Mouse (Mus musculus) granulocyte monocyte progenitor cell, adult 5-6 weeks (primary cell): ENCODE data around the gene Tex261. TPM values are rescaled to one million over a fixed set of nuclear protein-coding genes. Genes with fewer than 3 reads are reported as not detected.
"Not testable (repeated sequence)": the region's sequence is repeated elsewhere in the genome, so short reads cannot be mapped to it uniquely, and the experiment has no call there.

Experiments used
- ATAC-seq: replicated peaks from 2 replicates; pipeline ENCODE4 v1.8.0; 2016; ENCODE audit warnings: mild to moderate bottlenecking, moderate TSS enrichment, inconsistent platforms; ENCODE audit not compliant: poor library complexity, severe bottlenecking
- total RNA-seq, 2 experiments: library from RNA; stranded (forward) in 1 of 2; stranded (reverse) in 1 of 2; fragments of 200-712, 200-1000 nt in 1 of 2; fragments of >200 nt in 1 of 2; fragmentation: Nextera tagmentation in 1 of 2; gene quantifications; 2 replicates each; pipeline ENCODE4 v1.2.3; 2014 to 2017

Gene Tex261
- total RNA-seq (2014; fragmentation: Nextera tagmentation) (60.4 and 82.5 TPM in 2 replicates), total RNA-seq (2017) (35.2 and 37.3 TPM in 2 replicates)

DNA sequence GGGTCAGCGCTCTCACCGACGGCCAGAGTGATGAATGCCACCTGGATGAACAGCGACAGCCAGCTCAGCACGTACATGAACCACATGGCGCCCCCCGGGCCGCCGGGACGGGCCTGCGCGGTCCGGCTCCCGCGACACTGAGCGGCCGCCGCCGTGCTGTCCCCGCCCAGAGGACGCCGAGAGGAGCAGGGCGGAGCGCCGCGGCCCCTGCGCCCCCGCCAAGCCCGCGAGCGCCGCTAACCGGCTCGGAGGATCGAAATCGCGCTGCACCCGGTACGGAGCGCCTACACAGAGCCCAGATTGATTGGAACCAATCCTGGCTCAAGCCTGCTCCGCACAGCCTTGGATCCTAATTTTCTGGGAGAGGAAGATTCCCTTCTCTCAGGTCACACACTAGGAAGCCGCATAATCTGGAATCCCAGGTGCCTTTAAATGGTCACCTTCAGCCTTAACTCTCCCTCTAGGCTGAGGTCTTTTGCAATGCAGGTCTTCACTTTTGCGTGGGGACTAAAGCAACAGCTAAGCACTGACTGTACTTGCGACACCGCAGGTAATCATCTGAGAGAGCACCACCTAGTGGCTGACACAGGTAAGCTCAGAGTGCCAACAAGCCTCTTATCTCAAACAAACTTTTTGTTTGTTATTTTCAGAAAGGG, at the start of gene Tex261:
Gene Tex261 (minus strand): TSS at position 176 of the 656 bp plus-strand sequence.
- peak; percentile 68 for ATAC-seq

GRCm38 (mm10) chr6:83821856-83822255, 46.2 kb upstream of the Tex261 start:
- ATAC-seq = no peak

GRCm38 (mm10) chr6:83820727-83821515, 45.3 kb upstream of the Tex261 start:
- no peak for ATAC-seq

GRCm38 (mm10) chr6:83818996-83819395, 43.4 kb upstream of the Tex261 start:
- no peak for ATAC-seq

DNA sequence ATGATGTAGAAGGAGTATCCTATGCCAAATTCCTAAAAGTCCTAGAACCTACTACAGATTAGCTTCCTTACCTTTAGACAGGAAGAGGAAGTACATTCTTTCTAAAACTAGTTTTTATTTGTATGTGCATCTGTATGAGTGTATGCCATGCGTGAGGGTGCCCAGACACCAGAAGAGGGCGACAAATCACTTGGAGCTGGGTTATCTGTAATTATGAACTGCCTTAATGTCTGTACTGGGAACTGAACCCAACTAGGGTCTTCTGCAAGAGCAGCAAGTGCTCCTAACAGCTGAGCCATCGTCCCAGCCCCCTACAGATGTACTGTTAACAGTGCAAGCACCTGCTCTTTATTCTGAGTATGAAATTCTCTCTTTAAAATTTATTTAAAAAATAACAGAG, 40.2 kb upstream of the Tex261 start:
- no peak for ATAC-seq

- no peak for ATAC-seq
These were observed 27.2 kb upstream of the Tex261 start for GRCm38 (mm10) chr6:83802846-83803245.

- ATAC-seq = no peak
These were observed 26.4 kb upstream of the Tex261 start for GRCm38 (mm10) chr6:83802033-83802432.

DNA sequence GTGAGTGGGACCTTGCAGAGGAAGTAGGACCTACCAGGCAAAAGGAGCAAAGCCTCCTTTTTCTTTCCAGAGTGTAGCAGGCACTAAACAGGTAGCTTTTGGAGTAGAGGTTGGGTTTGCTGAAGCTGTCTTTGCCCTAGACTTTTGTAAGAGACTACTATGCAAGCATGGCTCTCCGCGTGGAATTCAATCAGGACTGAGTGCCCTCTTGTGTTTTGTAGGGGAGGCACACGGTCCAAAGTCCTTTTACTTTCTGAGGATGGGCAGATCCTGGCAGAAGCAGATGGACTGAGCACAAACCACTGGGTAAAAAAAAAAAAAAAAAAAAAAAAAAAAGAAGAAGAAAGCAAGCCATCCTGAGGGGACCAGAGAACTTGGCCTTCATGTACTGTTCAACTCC, 21.1 kb upstream of the Tex261 start:
- no peak for ATAC-seq

DNA sequence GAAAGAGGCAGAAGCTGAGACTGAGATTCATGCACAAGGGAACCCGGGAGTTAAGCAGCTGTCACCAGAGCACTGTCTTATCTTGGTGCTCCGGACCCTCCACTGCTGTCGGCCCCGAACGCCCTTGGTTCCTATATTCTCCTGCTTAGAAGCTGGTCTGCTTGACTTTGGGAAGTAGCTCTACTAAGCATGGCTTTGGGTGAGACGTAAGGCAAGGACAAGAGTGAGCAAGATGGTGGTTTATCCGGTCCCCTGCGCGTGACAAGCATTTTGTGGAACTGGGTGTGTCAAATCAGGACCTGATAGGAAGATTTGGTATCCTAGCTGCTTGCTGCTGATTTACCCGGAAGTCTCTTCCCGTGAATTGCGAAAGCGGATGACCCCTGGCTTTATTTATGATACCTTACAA, 19.9 kb upstream of the Tex261 start:
- peak; percentile 48 for ATAC-seq

GRCm38 (mm10) chr6:83794760-83795296, 19.2 kb upstream of the Tex261 start, which contains the start of gene Nagk:
Gene Nagk, plus strand, starts transcription at chr6:83794982.
- ATAC-seq = peak; percentile 84

- peak; percentile 22 for ATAC-seq
These were observed 15.8 kb upstream of the Tex261 start for GRCm38 (mm10) chr6:83791251-83791890.

- not testable (repeated sequence) for ATAC-seq
These were observed 14.9 kb upstream of the Tex261 start for GRCm38 (mm10) chr6:83790533-83790932.

- ATAC-seq = no peak
These were observed 12.9 kb upstream of the Tex261 start for GRCm38 (mm10) chr6:83788554-83788953.

DNA sequence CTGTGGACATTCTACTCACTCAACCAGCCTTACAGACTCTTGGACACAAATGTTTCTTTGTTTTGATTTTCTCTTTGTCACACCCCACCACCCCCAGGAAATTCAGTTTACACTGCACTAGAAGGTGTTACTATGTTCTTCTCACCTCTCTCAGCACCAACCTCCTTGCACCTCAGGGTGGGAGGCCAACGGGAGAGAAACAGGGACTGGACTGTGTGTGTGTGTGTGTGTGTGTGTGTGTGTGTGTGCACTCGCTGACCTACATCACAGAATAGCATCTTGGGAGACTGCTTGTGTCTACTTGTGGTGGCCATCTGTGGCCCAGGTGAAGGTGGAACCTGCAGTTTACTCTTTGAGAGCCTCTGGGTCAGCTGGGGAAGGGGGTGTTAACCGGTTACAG, 10.8 kb upstream of the Tex261 start:
- no peak for ATAC-seq

DNA sequence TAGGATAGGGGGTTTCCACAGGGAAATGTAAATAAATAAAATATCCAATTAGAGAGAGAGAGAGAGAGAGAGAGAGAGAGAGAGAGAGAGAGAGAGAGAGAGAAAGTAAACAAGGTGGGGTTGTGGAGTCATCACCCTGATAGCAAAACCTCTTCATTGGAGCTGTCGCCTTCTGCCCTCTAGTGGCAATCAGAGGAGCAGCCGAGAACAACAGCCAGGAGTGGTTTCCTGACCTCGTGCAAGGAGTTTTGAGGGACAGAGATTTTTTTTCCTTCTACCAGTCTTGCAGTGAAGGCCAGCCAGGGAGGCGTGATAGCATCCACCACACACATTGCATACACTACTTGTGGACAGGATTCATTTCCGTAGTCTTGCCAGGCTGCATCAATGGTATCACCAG, 3.4 kb upstream of the Tex261 start:
- ATAC-seq = 0 out of 2 replicates have a peak, but pooled peaks have one; percentile 26

DNA sequence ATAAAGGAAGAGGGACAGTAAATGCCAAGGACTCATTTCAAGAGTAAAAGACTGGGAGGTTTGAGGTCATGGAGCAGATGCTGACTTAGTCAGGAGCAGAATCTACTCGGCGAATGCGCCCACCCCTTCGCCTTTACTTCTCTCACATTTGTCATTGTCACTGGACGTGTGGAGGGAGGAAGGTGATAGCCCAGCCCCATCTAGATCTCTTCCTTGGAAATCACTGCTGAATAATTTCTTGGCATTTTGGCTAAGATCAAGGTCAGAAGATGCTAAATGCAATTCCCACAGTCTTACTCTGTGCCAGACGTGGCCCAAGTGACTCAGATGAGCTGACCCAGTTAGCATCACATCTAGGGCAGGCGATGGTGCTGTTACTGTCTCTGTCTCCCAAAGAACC, 2.7 kb upstream of the Tex261 start:
- ATAC-seq = no peak

DNA sequence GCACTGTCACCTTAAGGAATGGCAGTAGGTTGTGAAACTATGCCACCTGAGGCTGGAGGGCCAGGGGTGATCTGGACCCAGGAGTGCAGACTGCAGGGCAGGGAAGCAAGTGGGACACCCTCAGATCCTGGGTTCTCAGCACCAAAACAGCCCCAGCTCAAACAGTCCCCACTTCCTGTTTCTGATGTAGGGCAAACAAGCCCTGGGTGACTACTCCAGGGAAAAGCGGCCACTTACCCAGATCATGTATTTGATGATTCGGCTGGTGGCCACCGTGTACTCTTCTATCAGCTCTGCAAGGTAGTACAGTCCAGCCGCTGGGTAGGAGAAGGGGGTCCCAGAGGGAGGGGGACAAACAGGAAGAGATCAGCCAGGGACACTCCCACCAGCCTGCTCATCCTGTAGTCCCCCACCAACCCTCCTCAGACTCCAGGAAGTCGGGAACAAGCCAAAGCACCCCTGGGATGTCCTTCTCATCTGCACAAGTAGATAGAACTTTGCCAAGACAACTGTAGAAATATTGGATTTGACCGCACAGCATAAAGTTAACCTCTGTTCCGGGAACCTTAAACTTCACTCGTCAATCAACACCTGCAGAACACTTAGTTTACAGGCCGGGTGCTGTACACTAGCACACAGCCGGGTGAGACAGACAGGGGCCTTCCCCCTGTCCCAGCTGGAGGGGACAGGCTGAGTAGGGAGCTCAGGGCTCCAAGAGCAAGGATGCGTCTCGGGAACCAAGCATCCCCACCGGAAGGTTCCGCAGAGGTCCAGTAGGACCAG, 641 bp downstream of the Tex261 start:
- peak; percentile 29 for ATAC-seq

DNA sequence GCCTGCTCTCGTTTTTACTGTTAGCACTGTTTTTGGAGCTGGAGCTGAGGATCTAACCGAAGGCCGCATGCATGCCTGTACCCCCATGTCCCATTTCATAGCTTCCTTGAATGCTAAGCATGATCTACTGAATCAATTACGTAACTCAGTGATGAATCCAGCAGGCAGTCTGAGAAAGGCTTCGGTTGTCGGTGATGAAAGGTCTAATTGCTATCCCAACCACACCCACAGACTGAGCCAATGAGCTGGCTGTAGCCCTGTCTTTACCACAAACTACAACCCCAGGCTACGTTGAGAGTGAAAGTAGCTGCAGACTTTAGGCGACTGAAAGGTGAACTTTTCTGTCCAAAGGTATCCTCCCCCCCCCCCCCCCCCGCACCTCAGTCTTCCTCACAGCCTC, 1.5 kb downstream of the Tex261 start:
- ATAC-seq = peak; percentile 67

DNA sequence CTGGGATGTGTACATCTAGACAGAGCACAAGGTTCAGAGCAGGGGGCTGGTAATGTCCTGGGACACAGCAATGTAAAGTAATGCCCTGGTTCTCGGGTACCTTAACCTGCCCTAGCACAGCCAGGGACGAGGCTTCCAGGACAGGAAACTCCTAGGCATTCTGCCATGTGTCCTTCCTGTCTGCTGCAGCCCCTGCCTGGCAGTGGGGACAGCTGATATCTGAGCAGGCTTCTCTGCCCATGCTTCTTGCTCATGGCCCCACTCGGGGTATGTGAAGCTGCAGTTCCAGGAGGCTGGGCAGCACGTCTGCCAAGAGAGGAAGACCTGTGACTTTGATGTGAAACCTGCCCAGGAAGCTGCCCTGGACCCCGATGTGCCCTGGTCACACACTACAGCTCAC, 7.1 kb downstream of the Tex261 start:
- ATAC-seq = no peak

DNA sequence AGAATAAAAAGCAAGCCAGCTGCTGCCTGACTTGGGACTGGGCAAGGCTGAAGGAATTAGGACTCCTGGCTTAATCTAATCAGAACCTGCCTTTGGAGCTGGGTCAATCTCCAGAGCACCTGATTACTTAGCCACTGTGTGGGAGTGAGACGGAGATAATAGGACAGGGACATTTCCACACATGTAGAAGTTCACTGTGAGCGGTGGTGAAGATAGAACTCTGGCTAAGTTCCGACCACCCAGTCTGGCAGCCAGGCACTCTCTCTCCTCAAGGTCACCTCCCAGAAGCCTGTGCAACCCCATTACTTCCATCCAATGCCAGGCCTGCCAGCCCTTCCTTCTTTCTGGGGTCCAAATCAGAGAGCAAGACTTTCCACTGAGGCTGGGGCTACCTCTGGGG, 8.6 kb downstream of the Tex261 start:
- no peak for ATAC-seq
